Mouse (Mus musculus) kidney, adult 2 months (tissue): ENCODE measurements around the gene Brsk1. TPM values are rescaled to one million over a fixed set of nuclear protein-coding genes. Genes with fewer than 3 reads are reported as not detected.
A peak's percentile ranks its signal among the peaks of the same experiment; 100 is the strongest.

Source experiments
- DNase-seq: peaks from one replicate; pipeline ENCODE4 v3.0.0; 2021
- H3K27ac ChIP-seq: fragments of 200-500 bp; 2 replicates; pipeline ENCODE4 v1.5.1; 2012; ENCODE audit warnings: low read depth, low read length, control low read depth, inconsistent platforms; ENCODE audit not compliant: insufficient read depth
- H3K27me3 ChIP-seq: fragments of 200-500 bp; replicated peaks from 2 replicates; pipeline ENCODE4 v1.6.1; 2012; ENCODE audit warnings: mild to moderate bottlenecking, moderate library complexity, low read length, inconsistent platforms; ENCODE audit not compliant: control insufficient read depth, insufficient read depth
- H3K36me3 ChIP-seq: fragments of 200-500 bp; 2 replicates; pipeline ENCODE4 v1.6.1; 2012; ENCODE audit warnings: mild to moderate bottlenecking, moderate library complexity, low read length, inconsistent platforms; ENCODE audit not compliant: control insufficient read depth, insufficient read depth
- H3K4me1 ChIP-seq: fragments of 200-500 bp; 2 replicates; pipeline ENCODE4 v1.6.1; 2011; ENCODE audit warnings: low read length; ENCODE audit not compliant: control insufficient read depth, insufficient read depth
- H3K4me3 ChIP-seq: fragments of 200-500 bp; 2 replicates; pipeline ENCODE4 v1.5.1; 2011; ENCODE audit warnings: mild to moderate bottlenecking, low read depth, low read length, control low read depth; ENCODE audit not compliant: insufficient read depth
- CTCF ChIP-seq: fragments of 200-500 bp; conservative IDR thresholded peaks from 2 replicates; pipeline ENCODE4 v1.5.1; 2011; ENCODE audit warnings: low read depth, mild to moderate bottlenecking, control low read depth, low read length, moderate library complexity, mixed read lengths; ENCODE audit not compliant: insufficient read depth, insufficient read length
- POLR2A ChIP-seq: fragments of 200-500 bp; IDR thresholded peaks from one replicate; pipeline ENCODE4 v1.6.1; 2011; ENCODE audit warnings: low read depth, low read length, control low read depth
- WGBS: fragments of 180-500 bp; shearing (Covaris S2); methylation state at CpG from one replicate; pipeline ENCODE4 v1.1.7; 2018; 5-methylcytosine and 5-hydroxymethylcytosine counted together
- polyA plus RNA-seq: library from polyadenylated mRNA; depleted of rRNA; stranded (reverse); fragments of >200 nt; gene quantifications from 2 replicates; pipeline ENCODE4 v1.2.3, GENCODE M21; 2012

Brsk1 gene
- polyA plus RNA-seq, 1 experiment, result 1.7 TPM

DNA sequence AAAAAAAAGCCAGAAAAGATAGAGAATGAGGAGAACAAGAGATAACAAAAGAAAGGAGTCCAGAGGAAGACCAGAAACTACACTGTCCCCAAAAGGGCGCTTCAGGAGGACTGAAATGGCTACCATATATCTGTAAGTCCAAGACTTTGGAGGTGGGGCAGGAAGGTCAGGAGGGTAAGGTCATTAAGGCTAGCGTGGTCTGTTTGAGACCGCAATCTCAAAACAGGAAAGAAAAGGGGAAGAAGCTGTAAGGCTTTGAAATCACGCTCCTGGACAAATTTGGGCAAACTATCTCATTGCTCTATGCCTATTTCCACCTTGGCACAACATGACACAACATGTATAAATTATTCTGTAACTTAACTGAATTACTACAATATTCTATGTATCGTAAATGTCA is 7.1 kb upstream of the Brsk1 start:
- H3K27ac ChIP-seq, result no peak overlapping the region
- no peaks in the 10 kb centered on the region; the same call in 1 of the 2 replicates for H3K4me1 ChIP-seq
- WGBS, result 83% methylated on average over 5 of the region's 5 CpGs
- no peaks in the 10 kb centered on the region for H3K27me3 ChIP-seq
- no peak for TF ChIP-seq POLR2A
- no peak for DNase-seq
- no peaks in the 10 kb centered on the region for H3K36me3 ChIP-seq
- no peak overlapping the region for H3K4me3 ChIP-seq

DNA sequence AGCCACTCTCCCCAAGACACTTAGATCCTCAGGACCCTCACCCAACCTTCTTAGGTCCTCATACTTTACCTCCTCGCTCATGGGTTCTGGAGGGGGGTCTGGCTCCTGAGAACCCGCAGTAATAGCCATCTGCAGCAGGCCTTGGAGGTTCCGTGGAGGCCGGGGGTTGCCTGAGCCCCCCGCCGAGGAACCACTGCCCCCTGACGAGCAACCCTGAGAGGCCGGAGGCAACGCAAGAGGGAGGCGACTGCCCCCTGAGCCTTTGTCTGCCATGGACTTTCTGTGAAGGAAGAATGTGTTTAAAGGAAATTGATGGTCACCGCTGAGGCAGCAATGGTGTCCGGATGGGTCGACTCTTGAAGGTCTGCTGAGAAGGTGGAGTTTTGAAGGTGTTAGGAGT is 6.2 kb upstream of the Brsk1 start:
- no peaks in the 10 kb centered on the region for H3K36me3 ChIP-seq
- no peaks in the 10 kb centered on the region; the same call in 1 of the 2 replicates for H3K4me1 ChIP-seq
- WGBS, result 2% methylated on average over 13 of the region's 13 CpGs
- H3K4me3 ChIP-seq, result peak overlapping the region; percentile 70
- no peak for TF ChIP-seq CTCF
- TF ChIP-seq POLR2A, result no peak
- DNase-seq, result no peak
- H3K27me3 ChIP-seq, result no peaks in the 10 kb centered on the region
- H3K27ac ChIP-seq, result peak overlapping the region; percentile 14; the same call in 1 of the 2 replicates

DNA sequence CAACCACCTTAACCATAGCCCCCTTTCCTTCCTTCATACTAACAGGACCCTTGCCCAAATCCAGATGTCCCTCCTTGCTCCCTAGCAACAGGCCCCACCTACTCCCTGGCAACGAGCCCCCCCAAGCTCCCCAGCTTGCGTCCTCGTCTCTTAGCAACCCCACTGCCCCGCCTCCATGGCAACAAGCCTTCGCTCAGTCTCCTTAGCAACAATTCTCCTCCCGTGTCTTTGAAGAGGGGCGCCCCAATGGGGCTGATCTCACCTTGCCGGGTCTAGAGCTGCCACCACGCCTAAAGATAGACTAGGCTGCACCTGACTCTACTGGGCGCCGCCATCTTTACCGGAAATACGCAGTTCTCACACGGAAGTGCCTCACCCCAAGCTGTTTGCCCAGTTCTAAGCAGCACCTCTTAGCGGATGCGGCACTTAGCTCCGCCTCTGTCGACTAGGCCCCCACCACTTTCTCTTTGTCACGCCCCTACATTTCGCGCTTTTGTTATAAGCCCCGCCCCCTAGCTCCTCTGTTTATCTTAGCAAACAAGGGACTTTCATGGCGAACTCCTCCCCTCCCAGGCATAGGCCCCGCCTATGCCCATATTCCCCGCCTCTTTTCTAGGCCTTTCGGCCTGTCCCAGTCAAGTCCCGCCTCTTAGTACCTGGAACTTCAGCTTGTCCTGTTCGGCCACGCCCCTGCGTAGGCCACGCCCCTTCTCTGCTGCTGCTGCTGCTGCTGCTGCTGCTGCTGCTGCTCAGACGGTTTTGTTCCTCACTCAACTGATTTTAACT is 5.6 kb upstream of the Brsk1 start, which contains the start of gene Hspbp1:
Gene Hspbp1 (minus strand): TSS at position 437 of the 786 bp plus-strand sequence.
- under 1% methylated on average over 32 of the region's 32 CpGs for WGBS
- Histone ChIP-seq H3K4me1 (no peaks in the 10 kb centered on the region; the same call in 1 of the 2 replicates), H3K27me3 (no peaks in the 10 kb centered on the region), H3K27ac (peak within 1 kb of the TSS; percentile 14; the same call in 1 of the 2 replicates), H3K4me3 (peak within 1 kb of the TSS; percentile 70), H3K36me3 (no peaks in the 10 kb centered on the region)
- peak; percentile 99 for DNase-seq
- peak; percentile 27 for TF ChIP-seq POLR2A
- TF ChIP-seq CTCF, result no peak

DNA sequence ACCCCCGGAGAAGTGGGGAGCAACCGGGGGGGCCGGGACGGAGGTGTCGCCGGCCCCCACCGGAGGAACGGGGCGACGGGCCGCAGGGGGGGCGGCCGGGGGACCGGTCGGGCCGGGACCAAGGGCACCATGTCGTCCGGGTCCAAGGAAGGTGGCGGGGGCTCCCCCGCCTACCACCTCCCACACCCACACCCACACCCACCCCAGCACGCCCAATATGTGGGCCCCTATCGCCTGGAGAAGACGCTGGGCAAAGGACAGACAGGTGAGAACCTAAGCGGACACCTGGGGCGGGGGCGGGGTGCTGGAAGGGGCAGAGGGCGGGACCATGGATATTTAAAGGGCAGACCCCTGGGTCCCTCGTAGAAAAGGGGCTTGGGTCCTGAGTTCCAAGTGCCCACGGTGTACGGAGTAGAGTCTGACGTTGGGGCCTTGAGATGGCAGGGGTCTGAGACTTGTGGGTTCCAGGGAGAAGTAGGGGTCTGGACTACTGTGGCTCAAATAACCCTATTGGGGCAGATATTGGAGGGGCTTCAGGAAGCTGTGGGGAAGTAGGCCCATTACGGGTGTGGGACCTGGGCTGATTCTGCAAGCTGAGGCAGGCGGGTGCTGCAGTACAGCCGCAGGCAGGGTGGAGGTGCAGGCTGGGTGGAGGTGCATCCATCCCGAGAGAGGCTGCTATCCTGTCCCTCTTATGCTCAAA is 698 bp downstream of the Brsk1 start:
- DNase-seq, result no peak
- WGBS, result 16% methylated on average over 28 of the region's 35 CpGs
- Histone ChIP-seq H3K27me3 (no peaks in the 10 kb centered on the region), H3K27ac (no peak overlapping the region), H3K4me1 (no peaks in the 10 kb centered on the region), H3K4me3 (peak overlapping the region; percentile 50; the same call in 1 of the 2 replicates), H3K36me3 (no peaks in the 10 kb centered on the region)
- TF ChIP-seq CTCF, result no peak
- TF ChIP-seq POLR2A, result no peak

DNA sequence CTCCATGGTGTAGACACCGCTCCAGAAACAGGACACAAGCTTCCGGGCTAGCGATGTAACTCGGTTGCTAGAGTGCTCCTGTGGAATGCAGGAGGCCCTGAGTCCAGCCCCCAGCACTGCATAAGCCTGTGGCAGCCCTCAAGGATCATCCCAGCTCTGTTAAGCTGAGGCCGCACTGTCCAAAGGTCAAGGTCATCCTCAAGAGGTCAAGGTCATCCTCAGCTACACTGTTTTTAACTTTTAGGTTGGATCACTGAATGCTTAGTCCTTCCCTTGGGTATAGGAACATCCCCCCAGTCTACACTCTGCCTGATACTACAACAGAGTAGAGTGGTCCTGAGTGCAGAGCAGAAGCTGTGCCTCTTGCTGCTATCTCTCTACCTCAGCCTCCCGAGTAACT is 2.6 kb downstream of the Brsk1 start:
- Histone ChIP-seq H3K27ac (no peak overlapping the region), H3K4me3 (no peak overlapping the region), H3K36me3 (no peaks in the 10 kb centered on the region), H3K27me3 (no peaks in the 10 kb centered on the region), H3K4me1 (no peaks in the 10 kb centered on the region)
- 85% methylated on average over 6 of the region's 6 CpGs for whole genome bisulfite sequencing
- TF ChIP-seq CTCF (no peak), POLR2A (no peak)
- DNase-seq, result no peak

DNA sequence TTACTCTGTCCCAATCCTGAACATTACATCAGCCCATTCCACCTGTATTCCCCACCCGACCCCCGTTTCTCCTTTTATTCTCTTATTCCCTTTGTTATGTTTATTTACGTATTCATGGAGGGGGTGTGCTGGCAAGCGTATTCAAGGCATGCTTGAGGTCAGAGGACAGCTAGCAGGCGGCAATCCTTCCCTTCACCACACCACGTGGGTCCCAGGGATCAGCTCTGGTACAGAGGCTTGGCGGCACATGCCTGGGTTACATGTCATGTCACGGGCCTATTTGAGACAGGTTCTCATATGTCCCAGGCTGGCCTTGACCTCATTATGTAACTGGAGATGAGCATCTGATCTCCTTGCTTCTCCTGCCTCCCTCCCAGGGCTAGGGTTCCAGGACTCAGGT is 11.9 kb downstream of the Brsk1 start:
- H3K27me3 ChIP-seq, result no peaks in the 10 kb centered on the region
- H3K27ac ChIP-seq, result no peak overlapping the region
- TF ChIP-seq CTCF (no peak), POLR2A (no peak)
- H3K4me1 ChIP-seq, result no peaks in the 10 kb centered on the region
- no peak overlapping the region for H3K4me3 ChIP-seq
- 60% methylated on average over 8 of the region's 8 CpGs for WGBS
- DNase-seq, result no peak
- no peaks in the 10 kb centered on the region for H3K36me3 ChIP-seq

DNA sequence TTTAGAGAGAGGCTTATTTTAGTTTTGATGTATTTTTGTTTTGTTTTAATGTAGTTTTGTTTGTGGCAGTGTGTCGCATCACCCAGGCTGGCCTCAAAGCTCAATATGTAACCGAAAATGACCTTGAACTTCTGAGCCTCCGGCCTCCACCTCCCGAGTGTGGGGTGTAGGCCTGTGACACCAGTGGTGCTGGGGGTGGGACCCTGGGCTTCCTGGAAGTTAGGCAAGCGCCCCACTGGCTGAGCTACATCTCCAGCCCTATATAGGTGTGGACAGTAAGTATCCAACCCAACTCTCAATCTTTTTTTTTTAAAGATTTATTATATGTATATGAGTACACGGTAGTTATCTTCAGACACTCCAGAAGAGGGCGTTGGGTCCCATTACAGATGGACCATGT is 12.8 kb downstream of the Brsk1 start:
- no peaks in the 10 kb centered on the region for H3K4me1 ChIP-seq
- DNase-seq, result no peak
- H3K27me3 ChIP-seq, result no peaks in the 10 kb centered on the region
- H3K36me3 ChIP-seq, result no peaks in the 10 kb centered on the region
- no peak for TF ChIP-seq CTCF
- no peak for TF ChIP-seq POLR2A
- no peak overlapping the region for H3K27ac ChIP-seq
- H3K4me3 ChIP-seq, result no peak overlapping the region
- WGBS, result 95% methylated on average over 7 of the region's 7 CpGs
